Mouse (Mus musculus): ENCODE data around the gene Clba1.

GRCm38 (mm10) chr12:112761411-112761810 lies 47.3 kb upstream of the Clba1 start:
- TF ChIP-seq CTCF (IDR thresholded peaks at IDR 0.05; ENCODE audit: low read depth) = no peak
- no peak for TF ChIP-seq EP300 (IDR thresholded peaks at IDR 0.05; ENCODE audit: low read depth)
